Mouse (Mus musculus): ENCODE measurements around the gene Zfp651. TPM values are rescaled to one million over a fixed set of nuclear protein-coding genes. Genes with fewer than 3 reads are reported as not detected.

Zfp651 gene
- polyA plus RNA-seq, 1 experiment from 2014 or later = 13.3 TPM

DNA sequence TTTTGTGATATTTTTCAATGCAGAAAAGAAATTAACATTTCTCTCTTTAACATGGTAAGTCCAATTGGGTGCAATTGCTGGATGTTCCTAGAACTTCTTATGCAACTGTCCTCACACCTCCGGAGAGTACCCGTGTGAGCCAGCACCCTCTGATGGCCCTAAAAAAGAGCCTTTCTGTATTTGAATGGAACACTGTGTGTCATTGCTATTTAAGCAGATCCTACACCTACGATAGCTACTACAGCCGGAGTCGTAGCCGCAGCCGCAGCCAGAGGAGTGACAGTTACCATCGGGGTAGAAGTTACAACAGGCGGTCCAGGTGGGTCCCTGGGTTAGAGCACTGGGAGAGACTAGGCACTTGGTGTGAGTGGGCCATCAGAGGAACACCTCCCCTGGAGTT, 6.4 kb upstream of the Zfp651 start:
- 94% methylated on average over 9 of the region's 9 CpGs for WGBS
- no peaks in the 10 kb centered on the region for H3K9me3 ChIP-seq
- H3K4me2 ChIP-seq (replicated peaks) = no peak overlapping the region
- H3K27ac ChIP-seq (replicated peaks) = no peak overlapping the region
- H3K36me3 ChIP-seq = peaks cover 86% of the 10 kb centered on the region
- H3K4me3 ChIP-seq = no peak overlapping the region
- H3K4me1 ChIP-seq = peaks cover under 1% of the 10 kb centered on the region; the same call in 1 of the 2 replicates
- ATAC-seq (ENCODE audit: low FRiP score, low read depth) = no peak
- H3K27me3 ChIP-seq = no peaks in the 10 kb centered on the region
- no peak overlapping the region for H3K9ac ChIP-seq (replicated peaks)

DNA sequence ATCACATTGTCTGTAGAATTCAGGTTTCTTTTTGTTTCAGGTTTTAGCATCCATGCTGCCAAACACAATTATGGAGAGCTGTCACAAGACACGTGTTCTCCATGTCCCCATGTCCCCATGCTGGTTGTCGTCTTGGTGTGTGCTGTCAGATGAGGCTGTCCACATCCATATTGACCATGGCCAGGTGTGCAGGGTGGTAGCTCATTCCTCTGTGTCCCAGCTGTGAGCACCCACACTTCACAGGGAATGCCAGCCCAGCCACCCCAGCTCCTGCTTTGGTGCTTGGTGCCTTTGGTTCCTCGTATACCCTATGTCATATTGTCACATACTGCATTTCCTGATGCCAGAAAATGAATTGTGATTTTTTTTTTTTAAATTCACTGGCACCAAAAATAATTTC, 4.5 kb upstream of the Zfp651 start:
- no peaks in the 10 kb centered on the region for H3K27me3 ChIP-seq
- WGBS = 92% methylated on average over 3 of the region's 3 CpGs
- H3K4me3 ChIP-seq = no peak overlapping the region
- no peak overlapping the region for H3K4me2 ChIP-seq (replicated peaks)
- H3K9ac ChIP-seq (replicated peaks) = no peak overlapping the region
- no peak overlapping the region for H3K27ac ChIP-seq (replicated peaks)
- H3K4me1 ChIP-seq = peaks cover 12% of the 10 kb centered on the region
- H3K36me3 ChIP-seq = peaks cover 68% of the 10 kb centered on the region
- no peak for ATAC-seq (ENCODE audit: low FRiP score, low read depth)
- H3K9me3 ChIP-seq = no peaks in the 10 kb centered on the region

DNA sequence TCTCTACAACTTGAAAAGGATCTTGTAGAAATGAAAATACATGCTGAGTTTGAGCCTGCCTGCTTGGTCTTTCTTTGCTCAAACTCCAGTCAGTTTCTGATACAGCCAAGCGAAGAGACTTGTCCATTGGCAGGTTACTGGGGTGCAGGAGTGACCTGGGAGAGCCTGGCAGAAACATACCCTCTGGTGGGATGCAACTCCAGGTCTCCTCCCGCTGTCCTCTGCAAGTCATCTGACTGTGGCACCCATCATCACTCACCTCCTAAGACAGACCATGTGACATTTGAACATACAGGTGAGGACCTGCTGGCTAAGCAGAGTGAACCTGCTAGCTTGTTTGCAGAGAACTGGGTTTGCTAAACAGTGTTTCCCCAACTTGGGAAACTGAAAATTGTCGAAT, 2.3 kb upstream of the Zfp651 start:
- no peak for ATAC-seq (ENCODE audit: low FRiP score, low read depth)
- Histone ChIP-seq H3K9me3 (no peaks in the 10 kb centered on the region), H3K27me3 (no peaks in the 10 kb centered on the region), H3K9ac (replicated peaks) (no peak overlapping the region), H3K4me1 (peaks cover 28% of the 10 kb centered on the region), H3K4me3 (no peak overlapping the region), H3K27ac (replicated peaks) (no peak overlapping the region), H3K4me2 (replicated peaks) (no peak overlapping the region), H3K36me3 (peaks cover 46% of the 10 kb centered on the region)
- 87% methylated on average over 3 of the region's 3 CpGs for WGBS

DNA sequence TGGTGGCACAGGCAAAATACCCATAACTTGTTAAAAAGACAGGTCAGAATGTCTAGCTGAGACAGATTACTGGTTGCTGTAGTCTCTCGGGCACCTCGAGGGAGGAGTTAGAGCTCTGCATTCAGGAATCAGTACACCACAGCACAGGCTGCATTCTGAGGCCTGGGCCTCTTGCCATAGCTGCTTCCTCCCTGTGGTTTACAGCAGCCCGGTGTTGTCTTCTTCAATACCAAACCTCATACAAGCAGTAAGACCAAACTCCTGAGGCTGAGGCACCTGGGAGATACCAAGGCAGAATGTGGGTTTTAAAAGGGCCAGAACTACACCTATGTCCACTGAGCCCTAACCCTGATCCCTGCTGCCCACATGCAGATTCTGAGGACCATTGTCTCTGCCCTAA, 1.7 kb upstream of the Zfp651 start:
- no peaks in the 10 kb centered on the region for H3K27me3 ChIP-seq
- no peak overlapping the region for H3K27ac ChIP-seq (replicated peaks)
- WGBS = 72% methylated on average over 3 of the region's 3 CpGs
- no peak overlapping the region for H3K9ac ChIP-seq (replicated peaks)
- no peak for ATAC-seq (ENCODE audit: low FRiP score, low read depth)
- no peak overlapping the region; the same call in 1 of the 2 replicates for H3K4me2 ChIP-seq (replicated peaks)
- H3K9me3 ChIP-seq = no peaks in the 10 kb centered on the region
- peaks cover 42% of the 10 kb centered on the region for H3K36me3 ChIP-seq
- H3K4me3 ChIP-seq = no peak overlapping the region
- H3K4me1 ChIP-seq = peaks cover 32% of the 10 kb centered on the region

DNA sequence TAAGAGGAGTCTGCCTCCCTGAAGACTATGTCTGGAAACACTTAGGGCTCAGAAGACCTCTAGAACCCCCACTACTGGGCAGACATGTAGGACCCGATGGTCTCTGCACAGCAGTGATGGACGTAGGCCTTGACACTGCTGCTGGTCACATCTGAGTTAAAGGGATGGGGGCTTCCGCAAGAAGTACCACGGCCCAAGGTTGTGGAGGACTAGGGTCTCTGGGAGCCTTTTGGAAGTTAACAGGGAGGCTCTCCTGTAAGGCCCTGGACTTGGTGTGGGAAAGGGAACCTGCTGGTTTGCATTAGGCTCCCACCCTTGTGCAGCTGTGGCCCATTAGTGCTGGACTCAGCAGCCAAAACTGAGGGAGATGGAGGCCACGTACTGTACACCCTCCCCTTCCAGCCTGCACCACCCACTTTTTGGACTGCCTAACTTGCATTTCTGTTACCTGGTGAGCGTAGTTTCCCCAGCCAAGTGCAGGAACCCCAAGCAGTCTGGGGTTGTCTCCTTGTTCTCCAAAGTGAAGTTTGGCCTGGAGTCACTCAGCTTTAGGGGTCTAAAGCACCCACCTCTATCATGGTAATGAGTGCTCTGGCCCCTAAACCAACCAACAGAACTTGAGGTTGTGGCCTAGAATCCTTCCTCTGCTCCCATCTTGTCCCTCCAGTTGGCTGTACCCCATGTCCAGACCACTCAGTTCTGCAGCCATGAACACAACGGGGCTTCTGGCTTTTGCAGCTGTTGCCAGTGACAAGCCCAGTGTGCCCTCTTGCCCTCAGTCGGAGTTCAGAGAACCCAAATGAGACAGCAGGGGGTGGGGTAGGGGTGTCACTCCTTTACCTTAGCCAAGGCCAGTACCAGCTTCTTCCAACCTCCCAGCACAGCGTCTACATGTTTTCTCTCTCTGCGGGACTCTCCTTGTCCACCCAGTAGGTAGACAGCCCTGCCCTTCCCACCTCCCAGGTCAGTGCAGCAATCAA, 1.0 kb upstream of the Zfp651 start:
- H3K4me1 ChIP-seq = peaks cover 32% of the 10 kb centered on the region
- peak overlapping the region; percentile 85 for H3K4me3 ChIP-seq
- H3K27me3 ChIP-seq = no peaks in the 10 kb centered on the region
- peaks cover 44% of the 10 kb centered on the region for H3K36me3 ChIP-seq
- ATAC-seq (ENCODE audit: low FRiP score, low read depth) = no peak
- H3K4me2 ChIP-seq (replicated peaks) = peak overlapping the region; percentile 90
- no peak overlapping the region for H3K27ac ChIP-seq (replicated peaks)
- H3K9ac ChIP-seq (replicated peaks) = peak overlapping the region; percentile 84; the same call in 1 of the 2 replicates
- no peaks in the 10 kb centered on the region for H3K9me3 ChIP-seq
- 62% methylated on average over 10 of the region's 10 CpGs for WGBS

DNA sequence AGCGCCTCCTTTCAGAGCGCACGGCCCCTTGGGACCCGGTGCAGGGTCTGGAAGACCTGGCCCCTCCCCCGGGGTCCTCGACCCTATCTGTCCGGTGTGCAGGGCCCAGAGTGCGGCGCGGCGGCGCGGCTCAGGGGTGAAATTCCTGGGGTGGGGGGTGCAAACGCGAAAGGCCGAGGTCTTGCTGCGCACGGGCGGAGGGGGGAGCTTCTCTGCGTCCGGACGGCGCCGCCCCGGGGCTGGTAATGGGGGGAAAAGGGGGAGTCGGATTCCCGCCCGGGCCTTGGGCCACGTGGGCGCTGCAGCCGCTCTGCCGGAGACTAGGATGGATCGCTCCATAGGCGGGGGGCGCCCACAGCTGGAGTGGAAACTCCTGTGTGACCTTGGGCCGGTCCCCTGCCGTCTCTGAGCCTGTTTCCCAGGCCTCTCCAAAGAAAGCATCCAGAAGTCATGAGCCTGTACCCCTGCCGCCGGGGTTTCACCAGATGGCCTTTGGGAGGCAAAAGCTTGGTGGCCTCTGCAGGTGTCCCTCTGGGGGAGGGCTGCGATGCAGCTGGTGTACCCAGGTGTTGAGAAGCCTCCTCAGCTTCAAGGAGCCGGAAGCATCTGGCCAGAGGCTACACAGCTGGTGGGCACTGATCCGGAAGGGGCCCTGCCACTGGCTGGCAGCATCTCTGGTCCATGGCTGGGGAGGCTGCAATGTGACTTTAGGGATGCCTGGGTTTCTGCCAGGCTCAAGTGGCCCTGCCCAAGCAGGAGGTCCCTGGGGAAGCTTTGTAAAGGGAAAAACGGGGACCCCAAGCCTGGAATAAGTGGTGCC, 1.4 kb downstream of the Zfp651 start:
- Histone ChIP-seq H3K9ac (replicated peaks) (peak overlapping the region; percentile 84), H3K27me3 (no peaks in the 10 kb centered on the region), H3K4me1 (peaks cover 32% of the 10 kb centered on the region), H3K27ac (replicated peaks) (peak overlapping the region; percentile 90), H3K4me2 (replicated peaks) (peak overlapping the region; percentile 90), H3K36me3 (peaks cover 46% of the 10 kb centered on the region), H3K9me3 (no peaks in the 10 kb centered on the region), H3K4me3 (peak overlapping the region; percentile 85)
- WGBS = 1% methylated on average over 43 of the region's 43 CpGs
- ATAC-seq (ENCODE audit: low FRiP score, low read depth) = peak; percentile 74

GRCm38 (mm10) chr9:121761091-121761665, 2.0 kb downstream of the Zfp651 start:
- H3K4me2 ChIP-seq (replicated peaks) = peak overlapping the region; percentile 90
- no peak for ATAC-seq (ENCODE audit: low FRiP score, low read depth)
- no peaks in the 10 kb centered on the region for H3K9me3 ChIP-seq
- no peaks in the 10 kb centered on the region for H3K27me3 ChIP-seq
- peaks cover 45% of the 10 kb centered on the region for H3K36me3 ChIP-seq
- H3K4me3 ChIP-seq = peak overlapping the region; percentile 85
- peaks cover 32% of the 10 kb centered on the region for H3K4me1 ChIP-seq
- 62% methylated on average over 10 of the region's 10 CpGs for WGBS
- peak overlapping the region; percentile 90 for H3K27ac ChIP-seq (replicated peaks)
- peak overlapping the region; percentile 84 for H3K9ac ChIP-seq (replicated peaks)

DNA sequence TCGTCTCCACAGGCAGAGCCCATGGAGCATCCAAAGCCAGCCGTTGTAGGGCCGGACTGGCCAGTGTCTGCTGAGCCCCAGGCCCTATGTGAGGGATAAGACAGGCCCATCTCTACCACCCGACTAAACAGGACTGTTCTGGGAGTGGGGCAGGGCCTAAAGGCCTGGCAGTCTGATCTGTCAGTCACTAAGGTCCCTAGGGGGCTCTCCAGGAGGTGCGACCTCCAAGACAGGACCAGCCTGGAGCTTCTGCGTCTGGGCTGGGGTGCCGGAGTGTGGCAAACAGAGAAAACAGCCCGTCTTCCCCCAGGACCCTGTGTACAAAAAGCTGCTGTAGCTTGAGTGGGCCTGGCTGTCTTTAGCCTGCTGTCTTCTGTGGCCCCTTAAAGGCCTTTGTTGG, 2.7 kb downstream of the Zfp651 start:
- 71% methylated on average over 8 of the region's 8 CpGs for WGBS
- Histone ChIP-seq H3K9ac (replicated peaks) (peak overlapping the region; percentile 31; the same call in 1 of the 2 replicates), H3K36me3 (peaks cover 40% of the 10 kb centered on the region), H3K4me3 (no peak overlapping the region), H3K27ac (replicated peaks) (peak overlapping the region; percentile 15; the same call in 1 of the 2 replicates), H3K4me2 (replicated peaks) (no peak overlapping the region), H3K27me3 (no peaks in the 10 kb centered on the region), H3K4me1 (peaks cover 32% of the 10 kb centered on the region), H3K9me3 (no peaks in the 10 kb centered on the region)
- ATAC-seq (ENCODE audit: low FRiP score, low read depth) = no peak

GRCm38 (mm10) chr9:121762248-121762647, 3.1 kb downstream of the Zfp651 start:
- no peak for ATAC-seq (ENCODE audit: low FRiP score, low read depth)
- H3K36me3 ChIP-seq = peaks cover 43% of the 10 kb centered on the region
- WGBS = 88% methylated on average over 10 of the region's 10 CpGs
- H3K9me3 ChIP-seq = no peaks in the 10 kb centered on the region
- H3K4me3 ChIP-seq = no peak overlapping the region
- H3K27ac ChIP-seq (replicated peaks) = no peak overlapping the region; the same call in 1 of the 2 replicates
- no peak overlapping the region for H3K4me2 ChIP-seq (replicated peaks)
- no peaks in the 10 kb centered on the region for H3K27me3 ChIP-seq
- no peak overlapping the region for H3K9ac ChIP-seq (replicated peaks)
- peaks cover 32% of the 10 kb centered on the region for H3K4me1 ChIP-seq

DNA sequence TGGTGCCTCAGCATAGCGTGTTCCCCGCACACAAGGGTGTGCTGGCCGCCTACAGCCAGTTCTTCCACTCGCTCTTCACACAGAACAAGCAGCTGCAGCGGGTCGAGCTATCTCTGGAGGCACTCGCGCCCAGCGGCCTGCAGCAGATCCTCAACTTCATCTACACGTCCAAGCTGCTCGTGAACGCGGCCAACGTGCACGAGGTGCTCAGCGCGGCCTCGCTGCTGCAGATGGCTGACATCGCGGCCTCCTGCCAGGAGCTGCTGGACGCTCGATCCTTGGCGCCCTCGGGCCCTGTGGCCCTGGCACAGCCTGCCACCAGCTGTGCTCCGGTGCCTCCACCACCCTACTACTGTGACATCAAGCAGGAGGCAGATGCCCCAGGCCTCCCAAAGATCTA, 3.6 kb downstream of the Zfp651 start:
- peaks cover 48% of the 10 kb centered on the region for H3K36me3 ChIP-seq

DNA sequence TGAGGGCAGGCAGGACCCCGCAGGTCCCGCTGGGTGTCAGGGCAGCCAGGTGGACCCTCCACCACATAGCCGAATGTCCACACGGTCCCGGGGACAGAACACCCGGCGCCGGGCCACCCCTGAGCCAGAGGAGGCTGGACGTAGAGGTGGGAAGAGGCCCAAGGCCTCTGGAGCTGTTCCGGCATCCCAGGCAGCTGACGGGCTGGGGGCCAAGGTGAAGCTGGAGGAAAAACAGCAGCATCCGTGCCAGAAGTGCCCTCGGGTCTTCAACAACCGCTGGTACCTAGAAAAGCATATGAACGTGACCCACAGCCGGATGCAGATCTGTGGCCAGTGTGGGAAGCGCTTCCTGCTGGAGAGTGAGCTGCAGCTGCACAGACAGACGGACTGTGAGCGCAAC, 4.6 kb downstream of the Zfp651 start:
- peaks cover 23% of the 10 kb centered on the region for H3K4me1 ChIP-seq
- no peak overlapping the region for H3K4me3 ChIP-seq
- H3K9ac ChIP-seq (replicated peaks) = no peak overlapping the region; the same call in 1 of the 2 replicates
- H3K27ac ChIP-seq (replicated peaks) = no peak overlapping the region
- H3K27me3 ChIP-seq = no peaks in the 10 kb centered on the region
- H3K9me3 ChIP-seq = no peaks in the 10 kb centered on the region
- WGBS = 94% methylated on average over 19 of the region's 19 CpGs
- no peak for ATAC-seq (ENCODE audit: low FRiP score, low read depth)
- no peak overlapping the region for H3K4me2 ChIP-seq (replicated peaks)
- peaks cover 57% of the 10 kb centered on the region for H3K36me3 ChIP-seq

More for the DNA sequence above, 3.6 kb downstream of the Zfp651 start:
- Histone ChIP-seq H3K4me2 (replicated peaks) (no peak overlapping the region), H3K9ac (replicated peaks) (no peak overlapping the region), H3K9me3 (no peaks in the 10 kb centered on the region), H3K4me3 (no peak overlapping the region), H3K27ac (replicated peaks) (no peak overlapping the region), H3K27me3 (no peaks in the 10 kb centered on the region), H3K4me1 (peaks cover 32% of the 10 kb centered on the region)
- no peak for ATAC-seq (ENCODE audit: low FRiP score, low read depth)
- WGBS = 92% methylated on average over 25 of the region's 25 CpGs
